Mouse (Mus musculus): ENCODE data around the gene Olfr1122. TPM values are rescaled to one million over a fixed set of nuclear protein-coding genes. Genes with fewer than 3 reads are reported as not detected.

Olfr1122 gene
- 0.15 to 0.26 TPM in 2 of 4 replicates, not detected in the others for total RNA-seq (2023)

DNA sequence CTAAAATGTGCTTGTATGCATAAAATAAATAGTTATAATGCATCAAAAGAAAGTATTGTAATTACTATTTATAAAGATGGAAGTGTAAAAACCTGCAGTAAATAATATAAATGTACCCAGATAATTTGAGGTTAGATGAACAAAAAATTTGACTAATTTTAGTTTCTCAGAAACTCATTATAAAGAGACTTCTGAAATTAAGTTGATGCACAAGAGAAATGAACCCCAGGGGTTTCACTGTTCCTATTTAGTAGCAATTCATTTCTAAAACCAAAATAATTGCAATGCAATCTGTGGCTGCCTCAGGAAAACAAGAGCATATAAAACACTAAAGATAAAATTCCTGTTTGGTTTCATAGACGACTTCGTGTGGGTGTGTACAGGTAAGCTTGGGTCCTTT is at the start of gene Olfr1122:
Gene Olfr1122, plus strand, starts transcription at position 301 of the 400 bp plus-strand sequence.

DNA sequence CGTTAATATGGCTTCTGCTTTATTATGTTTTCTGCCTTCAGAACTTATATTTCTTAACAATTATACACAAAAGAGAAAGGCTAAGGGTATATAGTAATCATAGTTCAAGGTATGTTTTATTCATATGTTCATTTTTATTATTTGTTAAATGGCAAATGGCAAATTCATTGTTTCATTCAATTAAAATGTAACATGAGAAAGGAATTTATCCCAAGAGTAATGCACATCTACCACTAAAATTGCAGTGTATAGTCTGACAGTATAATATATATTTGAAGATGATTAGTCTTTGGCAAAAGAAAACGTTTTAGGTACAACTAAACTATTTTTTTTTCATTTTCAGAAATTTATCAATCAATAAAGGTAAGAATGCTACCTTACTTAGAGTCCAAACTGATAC is 31.1 kb upstream of the Olfr1122 start, which contains the start of gene Olfr1120:
Gene Olfr1120, plus strand, starts transcription at position 301 of the 400 bp plus-strand sequence.

DNA sequence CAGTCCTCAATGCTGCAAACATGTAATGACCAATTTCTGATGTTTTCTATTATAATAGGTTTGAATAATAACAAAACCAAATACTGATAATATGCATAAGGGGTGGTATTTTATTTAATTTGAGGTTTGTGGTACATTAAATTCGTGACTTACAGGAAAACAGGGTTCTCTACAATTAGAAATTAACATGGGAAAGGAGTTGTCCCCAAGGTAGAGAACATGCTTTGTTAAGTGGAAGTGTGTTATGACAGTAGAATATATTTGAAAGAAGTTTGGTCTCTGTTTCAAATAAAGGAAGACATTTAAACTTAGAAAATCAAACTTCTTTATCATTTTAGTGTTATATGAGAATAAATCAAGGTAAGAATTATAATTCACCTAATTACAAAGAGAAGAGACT is 16.1 kb upstream of the Olfr1122 start, which contains the start of gene Olfr1121:
Gene Olfr1121, plus strand, starts transcription at position 301 of the 400 bp plus-strand sequence.

DNA sequence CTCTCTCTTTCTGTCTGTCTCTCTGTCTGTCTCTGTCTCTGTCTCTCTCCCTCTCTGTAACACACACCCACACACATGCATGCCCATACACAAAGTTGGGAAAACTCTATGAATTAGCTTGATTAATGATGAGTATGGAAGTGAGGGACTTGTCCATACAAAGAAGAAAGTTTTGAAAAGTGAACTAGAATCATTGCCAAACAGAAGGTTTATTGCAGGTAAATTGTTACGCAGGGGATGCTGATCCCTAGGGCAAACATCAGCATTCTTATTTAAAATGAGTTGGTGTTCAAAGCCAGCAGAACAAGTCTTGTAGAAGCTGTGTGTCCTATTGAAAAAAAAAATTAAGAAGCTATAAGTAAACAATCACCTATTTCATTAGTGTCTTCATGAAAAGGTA is 30.7 kb downstream of the Olfr1122 start, which contains the start of gene Olfr1123:
Gene Olfr1123, plus strand, starts transcription at position 301 of the 400 bp plus-strand sequence.

DNA sequence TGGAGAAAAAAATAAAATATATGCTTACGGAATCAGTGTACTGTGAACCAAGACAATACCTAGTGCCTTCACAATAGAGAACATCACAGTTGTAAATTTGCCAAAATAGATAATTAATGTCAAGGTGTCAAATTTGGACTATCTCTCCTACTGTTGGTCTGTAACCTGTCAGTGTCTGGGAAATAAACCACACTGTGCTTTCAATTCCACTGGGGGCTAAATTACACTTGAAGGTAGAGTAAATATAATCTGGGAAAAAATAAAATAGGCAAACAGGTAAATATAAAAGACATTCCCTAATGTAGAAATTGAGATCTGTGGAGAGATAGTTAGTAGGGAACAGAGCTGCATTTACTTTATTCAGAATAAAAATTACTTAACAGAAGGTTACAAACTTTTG is 44.3 kb downstream of the Olfr1122 start, which contains the start of gene Olfr1124:
Gene Olfr1124, plus strand, starts transcription at position 301 of the 400 bp plus-strand sequence.

Other genes with a start within 250 kb of the Olfr1122 start
- not detected in 4 replicates for gene Olfr1110, start 245.5 kb upstream of the Olfr1122 start, total RNA-seq (2023)
- gene Olfr1111, start 233.2 kb upstream of the Olfr1122 start, total RNA-seq (2023), result not detected in 4 replicates
- not detected in 4 replicates for gene Olfr1112, start 198.1 kb upstream of the Olfr1122 start, total RNA-seq (2023)
- gene Olfr1113, start 176.9 kb upstream of the Olfr1122 start, total RNA-seq (2023), result not detected in 4 replicates
- not detected in 4 replicates for gene Olfr1115, start 137.8 kb upstream of the Olfr1122 start, total RNA-seq (2023)
- gene Olfr1116, start 118.3 kb upstream of the Olfr1122 start, total RNA-seq (2023), result not detected in 4 replicates
- not detected in 4 replicates for gene Olfr1118, start 78.3 kb upstream of the Olfr1122 start, total RNA-seq (2023)
- not detected in 4 replicates for gene Olfr1120, start 31.0 kb upstream of the Olfr1122 start, total RNA-seq (2023)
- gene Olfr1121, start 16.0 kb upstream of the Olfr1122 start, total RNA-seq (2023), result not detected in 4 replicates
- not detected in 4 replicates for gene Olfr1123, start 30.8 kb downstream of the Olfr1122 start, total RNA-seq (2023)
- not detected in 4 replicates for gene Olfr1124, start 44.4 kb downstream of the Olfr1122 start, total RNA-seq (2023)
- gene Olfr1126, start 68.1 kb downstream of the Olfr1122 start, total RNA-seq (2023), result not detected in 4 replicates
- gene Pramel7, start 111.2 kb downstream of the Olfr1122 start, total RNA-seq (2023), result not detected in 4 replicates
- gene Pramel6, start 120.7 kb downstream of the Olfr1122 start, total RNA-seq (2023), result not detected in 4 replicates
- gene Olfr153, start 145.9 kb downstream of the Olfr1122 start, total RNA-seq (2023), result not detected in 4 replicates
- not detected in 4 replicates for gene Olfr1128, start 159.7 kb downstream of the Olfr1122 start, total RNA-seq (2023)
- not detected in 4 replicates for gene Olfr1129, start 188.1 kb downstream of the Olfr1122 start, total RNA-seq (2023)
- gene Olfr1130, start 220.4 kb downstream of the Olfr1122 start, total RNA-seq (2023), result not detected in 4 replicates
- not detected in 4 replicates for gene Olfr1131, start 241.3 kb downstream of the Olfr1122 start, total RNA-seq (2023)

All from B cell, adult 62 days (primary cell).